ENCODE assay signal across 9 mouse cellular contexts in the genomic region with DNA sequence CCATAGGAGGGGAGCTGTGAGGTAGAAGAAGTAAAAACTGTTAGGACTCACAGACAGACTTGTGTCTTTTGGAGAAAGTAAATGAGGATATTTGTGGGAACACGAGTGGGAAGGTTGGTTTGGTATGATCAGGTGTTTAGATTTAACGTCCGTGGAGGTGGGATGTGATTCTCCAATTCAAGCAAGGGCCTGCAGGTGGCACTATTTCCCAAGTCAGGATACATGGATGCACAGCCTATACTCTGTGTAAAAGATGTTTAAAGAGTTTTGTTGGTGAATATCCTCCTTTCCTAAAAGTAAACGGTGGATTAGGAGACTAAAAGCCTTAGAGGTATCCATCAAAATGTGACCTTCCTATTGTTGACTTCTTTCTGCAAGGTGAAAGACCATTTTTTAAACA. TPM values are rescaled to one million over a fixed set of nuclear protein-coding genes. Genes with fewer than 3 reads are reported as not detected.
A peak's percentile ranks its signal among the peaks of the same experiment; 100 is the strongest.
DNase-seq lines count a peak whose midpoint lies in the region; ATAC-seq lines count a peak whose summit lies in the region.
"Had no signal": no experiment of that assay in that cellular context is flagged by ENCODE, and none has a peak within 500 bp of the region (broad histone marks: within the 10 kb centered on the region; RNA-seq: fewer than 3 reads in every experiment).

No protein-coding gene starts in this region.

- DNase-seq in intestine, embryonic 14.5 days (ENCODE audit: low spot score) = peak; percentile 79
- DNase-seq in NIH3T3 (ENCODE audit: low read depth) = peak; percentile 65
- peak; percentile 70 to 83 for DNase-seq in cerebellum, postnatal 25 days
- DNase-seq in left cerebral cortex, postnatal 25 days (ENCODE audit: low spot score in 2 of 2) = peak; percentile 60 to 75
- DNase-seq in spleen, postnatal 4 days (ENCODE audit: low spot score in 2 of 2) = no peak

- ATAC-seq in intestine, embryonic 14.5 days (replicated peaks; ENCODE audit: low FRiP score, low TSS enrichment, low read depth) = no peak
- no peak for ATAC-seq in intestine, embryonic 15.5 days
- ATAC-seq in hindbrain, embryonic 13.5 days (ENCODE audit: low FRiP score) = 0 out of 2 replicates have a peak, but pooled peaks have one; percentile 59
- peak; percentile 82; the same call in 1 of the 2 replicates for ATAC-seq in neural tube, embryonic 14.5 days (ENCODE audit: low read depth)

- no peaks in the 10 kb centered on the region for H3K27me3 ChIP-seq in intestine, embryonic 14.5 days (replicated peaks; ENCODE audit: control insufficient read depth, insufficient read depth, low read length)
- H3K27me3 ChIP-seq in intestine, embryonic 15.5 days (replicated peaks) = no peaks in the 10 kb centered on the region
- no peaks in the 10 kb centered on the region for H3K27me3 ChIP-seq in hindbrain, embryonic 13.5 days
- H3K27me3 ChIP-seq in neural tube, embryonic 14.5 days (ENCODE audit: control insufficient read depth, insufficient read depth, low read length) = no peaks in the 10 kb centered on the region
- H3K27me3 ChIP-seq: limb, embryonic 15.5 days had no signal

- no peak overlapping the region for H3K4me2 ChIP-seq in intestine, embryonic 14.5 days (ENCODE audit: low read length)
- no peak overlapping the region for H3K4me2 ChIP-seq in intestine, embryonic 15.5 days (replicated peaks)
- no peak overlapping the region for H3K4me2 ChIP-seq in hindbrain, embryonic 13.5 days
- no peak overlapping the region for H3K4me2 ChIP-seq in neural tube, embryonic 14.5 days (ENCODE audit: low read depth, low read length)
- H3K4me2 ChIP-seq: limb, embryonic 15.5 days had no signal

- no peak overlapping the region for H3K4me3 ChIP-seq in intestine, embryonic 14.5 days (ENCODE audit: low read depth, low read length)
- no peak overlapping the region for H3K4me3 ChIP-seq in intestine, embryonic 15.5 days (replicated peaks)
- no peak overlapping the region for H3K4me3 ChIP-seq in hindbrain, embryonic 13.5 days
- no peak overlapping the region for H3K4me3 ChIP-seq in neural tube, embryonic 14.5 days (ENCODE audit: low read depth, low read length)
- H3K4me3 ChIP-seq: limb, embryonic 15.5 days had no signal

- H3K4me1 ChIP-seq in intestine, embryonic 14.5 days (replicated peaks; ENCODE audit: control insufficient read depth, insufficient read depth, low read length) = no peaks in the 10 kb centered on the region
- H3K4me1 ChIP-seq in intestine, embryonic 15.5 days (replicated peaks) = no peaks in the 10 kb centered on the region
- H3K4me1 ChIP-seq in hindbrain, embryonic 13.5 days (replicated peaks) = no peaks in the 10 kb centered on the region
- H3K4me1 ChIP-seq in neural tube, embryonic 14.5 days (ENCODE audit: control insufficient read depth, insufficient read depth, low read length) = no peaks in the 10 kb centered on the region
- H3K4me1 ChIP-seq: limb, embryonic 15.5 days had no signal

- no peak overlapping the region for H3K27ac ChIP-seq in intestine, embryonic 14.5 days (ENCODE audit: low read depth)
- H3K27ac ChIP-seq in intestine, embryonic 15.5 days = no peak overlapping the region
- H3K27ac ChIP-seq in hindbrain, embryonic 13.5 days = no peak overlapping the region
- no peak overlapping the region for H3K27ac ChIP-seq in neural tube, embryonic 14.5 days (ENCODE audit: low read depth, low read length)
- H3K27ac ChIP-seq: limb, embryonic 15.5 days had no signal

- intact Hi-C loops in left cerebral cortex, postnatal 25 days (cut with DNase I) = loop anchor here (2.0 to 5.0 kb wide), 2 partner anchors 278 to 339 kb away; no protein-coding TSS in a partner anchor

- H3K9me3 ChIP-seq in intestine, embryonic 14.5 days (ENCODE audit: control insufficient read depth, low read length) = no peaks in the 10 kb centered on the region
- no peaks in the 10 kb centered on the region for H3K9me3 ChIP-seq in intestine, embryonic 15.5 days
- no peaks in the 10 kb centered on the region for H3K9me3 ChIP-seq in hindbrain, embryonic 13.5 days
- H3K9me3 ChIP-seq in neural tube, embryonic 14.5 days (ENCODE audit: control insufficient read depth, low read length) = no peaks in the 10 kb centered on the region
- H3K9me3 ChIP-seq: limb, embryonic 15.5 days had no signal

- 4% methylated on average over 4 of the region's 4 CpGs for WGBS in intestine, embryonic 14.5 days
- WGBS in intestine, embryonic 15.5 days = 4% methylated on average over 4 of the region's 4 CpGs
- WGBS in hindbrain, embryonic 13.5 days = 8% methylated on average over 4 of the region's 4 CpGs
- 9% methylated on average over 4 of the region's 4 CpGs for WGBS in neural tube, embryonic 14.5 days

- no peaks in the 10 kb centered on the region for H3K36me3 ChIP-seq in intestine, embryonic 14.5 days (ENCODE audit: control insufficient read depth, insufficient read depth, low read length)
- H3K36me3 ChIP-seq in intestine, embryonic 15.5 days = no peaks in the 10 kb centered on the region
- no peaks in the 10 kb centered on the region for H3K36me3 ChIP-seq in hindbrain, embryonic 13.5 days
- no peaks in the 10 kb centered on the region for H3K36me3 ChIP-seq in neural tube, embryonic 14.5 days (ENCODE audit: control insufficient read depth, insufficient read depth, low read length)
- H3K36me3 ChIP-seq: limb, embryonic 15.5 days had no signal

- no peak overlapping the region for H3K9ac ChIP-seq in intestine, embryonic 14.5 days (ENCODE audit: low read length)
- H3K9ac ChIP-seq in intestine, embryonic 15.5 days = no peak overlapping the region
- no peak overlapping the region for H3K9ac ChIP-seq in hindbrain, embryonic 13.5 days
- H3K9ac ChIP-seq in neural tube, embryonic 14.5 days (replicated peaks; ENCODE audit: low read depth, low read length) = no peak overlapping the region
- H3K9ac ChIP-seq: limb, embryonic 15.5 days had no signal

RNA-seq across cellular contexts. Expression of a gene that starts 17.1 kb away (rescaled TPM):
- polyA plus RNA-seq in intestine, embryonic 14.5 days (2014; fragmentation: Nextera tagmentation; extraction: Ambion mirVana) = 12.3 and 17.9 TPM in 2 replicates
- 7.4 and 9.0 TPM in 2 replicates for polyA plus RNA-seq in intestine, embryonic 15.5 days (2015; fragmentation: Nextera tagmentation; extraction: Ambion mirVana)
- 12.3 and 12.8 TPM in 2 replicates for polyA plus RNA-seq in hindbrain, embryonic 13.5 days (2015; fragmentation: Nextera tagmentation; extraction: Ambion mirVana)
- 1 to 10 TPM; 2.8 to 3.8 TPM for total RNA-seq in left cerebral cortex, postnatal 25 days (2021)
- 15.0 and 17.3 TPM in 2 replicates for polyA plus RNA-seq in neural tube, embryonic 14.5 days (2014; fragmentation: Nextera tagmentation; extraction: Ambion mirVana)

Comparison
In these comparisons a context has a peak if more than half of its experiments do, and no peak if none do; other contexts are left out.
1. ATAC-seq: peak in hindbrain, embryonic 13.5 days (single experiment) and neural tube, embryonic 14.5 days (single experiment); none in intestine, embryonic 14.5 days (single experiment) and intestine, embryonic 15.5 days (single experiment).
2. DNase-seq: peak in intestine, embryonic 14.5 days (single experiment), NIH3T3 (single experiment), cerebellum, postnatal 25 days (2 of 2) and left cerebral cortex, postnatal 25 days (2 of 2); none in spleen, postnatal 4 days (0 of 2).